Mouse (Mus musculus) R1 (cell line): ENCODE measurements around the gene Chfr.

ENCODE experiments used
- DNase-seq: peaks from one replicate; pipeline ENCODE4 v3.0.0-alpha.2; 2018; ENCODE audit warnings: low read depth, low spot score

Chfr gene

DNA sequence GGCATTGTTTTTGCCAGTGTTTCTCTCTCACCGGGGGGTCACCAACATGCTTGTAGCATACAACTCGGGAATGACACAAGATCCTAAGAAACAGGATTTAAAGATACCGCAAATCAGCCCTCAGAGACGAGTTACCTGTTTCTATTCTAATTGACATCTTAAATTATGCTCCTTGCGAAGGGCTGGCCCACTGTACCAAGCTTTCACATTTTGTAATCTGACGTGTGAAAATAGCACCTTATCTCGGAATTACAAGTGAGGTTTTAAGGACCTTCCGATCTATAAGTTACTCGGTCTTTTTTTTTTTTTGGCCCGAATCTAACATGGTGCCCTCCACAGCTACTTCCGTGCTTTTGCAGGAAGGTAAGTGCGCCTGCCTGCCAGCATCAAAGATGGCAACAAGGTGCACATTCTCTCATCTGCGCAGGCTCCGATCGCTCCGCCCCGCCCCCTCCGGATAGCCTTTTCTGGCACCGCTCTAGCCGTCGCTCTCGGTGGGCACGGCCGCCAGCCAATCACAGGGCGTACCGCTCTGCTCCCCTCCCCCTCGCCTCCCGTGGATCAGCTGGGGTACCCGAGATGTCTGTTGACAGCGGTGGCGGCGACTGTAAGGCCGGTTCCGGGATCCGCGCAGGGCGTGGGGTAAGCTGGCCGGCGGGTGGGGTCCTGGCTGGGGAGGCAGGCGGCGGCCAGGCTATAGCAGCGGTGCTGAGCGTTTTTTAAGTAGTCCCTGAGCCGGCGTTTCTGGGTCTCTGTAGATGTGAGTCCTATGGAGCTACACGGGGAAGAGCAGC is at the start of gene Chfr:
TSS of gene Chfr (plus strand) at position 550 of the 794 bp plus-strand sequence.
- DNase-seq, result peak; percentile 98

DNA sequence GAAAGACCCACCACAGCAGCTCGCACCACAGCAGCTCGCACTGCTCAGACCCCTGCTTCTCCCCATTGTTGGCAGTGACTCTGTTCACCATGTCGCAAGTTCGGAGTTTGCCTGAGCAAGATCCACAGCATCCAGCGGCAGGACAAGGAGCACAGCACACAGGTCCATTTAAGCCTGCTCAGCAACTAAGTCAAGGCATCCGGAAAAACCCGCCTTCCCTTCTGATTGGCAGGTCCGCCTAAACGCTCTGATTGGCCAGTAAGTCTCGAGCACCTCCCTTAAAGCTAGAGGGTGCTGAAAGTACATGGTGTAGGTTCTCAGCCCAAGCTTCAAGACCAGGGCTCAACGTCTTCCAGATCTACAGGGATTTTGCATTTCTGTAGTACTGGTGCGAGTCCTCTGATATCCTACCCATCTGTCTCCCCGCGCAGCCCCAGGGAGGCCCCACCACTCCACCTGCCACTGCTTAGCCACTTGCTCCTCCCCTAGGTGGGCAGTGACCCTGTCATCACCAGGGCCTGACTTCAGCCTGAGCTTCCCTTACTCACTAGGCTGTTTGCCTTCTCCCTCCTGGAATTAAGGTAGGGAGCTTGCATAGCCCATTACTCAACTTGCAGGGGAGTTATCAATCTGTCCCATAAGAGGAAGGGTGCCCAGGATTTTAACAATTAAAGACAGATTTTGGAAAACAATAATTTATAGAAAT is 49.3 kb upstream of the Chfr start:
- peak; percentile 96 for DNase-seq

DNA sequence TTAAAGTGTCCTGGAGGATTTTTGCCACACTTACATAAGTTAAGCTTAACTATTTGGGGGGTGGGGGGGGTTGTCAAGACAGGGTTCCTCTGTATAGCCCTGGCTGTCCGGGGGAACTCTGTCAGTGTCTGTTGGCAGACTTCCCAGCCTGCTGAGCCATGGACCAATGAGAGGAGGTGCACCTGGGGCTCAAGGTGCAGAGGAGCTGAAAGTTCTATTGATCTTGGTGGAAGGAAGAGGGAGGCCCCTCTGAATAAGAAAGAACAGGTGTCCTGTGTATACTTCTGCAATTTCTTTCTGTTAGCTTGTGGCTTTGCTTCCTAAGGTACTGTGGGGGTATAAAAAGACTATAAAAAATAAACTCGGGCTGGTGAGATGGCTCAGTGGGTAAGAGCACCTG is 44.1 kb upstream of the Chfr start:
- DNase-seq, result no peak

DNA sequence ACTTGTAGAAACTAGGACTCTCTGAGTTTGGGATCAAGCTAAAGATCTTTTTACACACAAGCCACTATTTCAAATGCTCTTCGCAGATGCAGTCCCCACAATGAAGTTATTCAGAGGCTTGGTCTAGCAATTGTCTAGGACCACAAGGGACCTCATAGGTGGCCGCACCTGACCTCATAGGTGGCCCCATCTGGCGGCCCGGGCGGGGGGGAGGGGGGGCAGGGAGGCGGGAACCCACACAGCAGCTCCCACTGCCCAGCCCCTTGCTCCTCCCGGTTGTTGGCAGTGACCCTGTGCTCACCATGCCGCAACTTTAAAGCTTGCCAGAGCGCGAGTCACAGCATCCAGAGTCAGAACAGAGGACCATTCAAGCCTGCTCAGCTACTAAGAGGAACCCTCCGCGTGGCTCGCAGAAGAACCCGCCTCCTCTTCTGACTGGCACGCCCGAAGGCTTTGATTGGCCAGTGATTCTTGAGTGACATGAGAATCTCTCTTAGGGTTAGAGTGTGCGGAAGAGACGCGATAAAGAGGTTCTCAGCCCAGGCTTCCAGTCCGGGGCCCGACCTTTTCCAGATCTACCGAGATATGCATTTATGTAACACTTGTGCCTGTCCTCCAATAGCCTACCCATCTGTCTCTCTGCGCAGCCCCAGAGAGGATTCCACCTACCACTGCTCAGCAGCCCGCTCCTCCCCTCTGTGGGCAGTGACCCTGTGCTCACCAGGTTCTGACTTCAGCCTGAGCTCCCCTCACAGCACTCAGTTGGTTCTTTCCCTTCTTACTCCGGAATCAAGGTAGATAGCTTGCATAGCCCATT is 41.4 kb upstream of the Chfr start, which contains the start of gene Gm35315:
TSS of gene Gm35315 (minus strand) at position 391 of the 817 bp plus-strand sequence.
- peak; percentile 96 for DNase-seq

DNA sequence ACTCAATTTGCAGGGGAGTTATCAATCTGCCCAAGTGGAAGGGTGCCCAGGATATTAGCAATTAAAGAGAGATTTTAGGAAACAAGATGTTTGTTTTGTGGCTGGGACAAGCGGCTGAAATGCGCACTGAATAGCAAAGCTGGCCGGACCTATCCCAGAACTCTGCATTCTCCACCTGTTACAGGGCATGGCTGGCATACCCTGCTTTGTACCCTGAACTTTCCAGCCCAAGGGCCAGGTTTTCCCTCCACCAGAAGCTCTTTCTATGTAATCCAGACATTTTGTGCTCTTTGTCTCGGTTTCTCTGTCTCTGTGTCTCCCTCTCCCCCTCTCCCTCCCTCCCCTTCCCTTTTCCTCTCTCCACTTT is 40.8 kb upstream of the Chfr start:
- DNase-seq, result no peak

DNA sequence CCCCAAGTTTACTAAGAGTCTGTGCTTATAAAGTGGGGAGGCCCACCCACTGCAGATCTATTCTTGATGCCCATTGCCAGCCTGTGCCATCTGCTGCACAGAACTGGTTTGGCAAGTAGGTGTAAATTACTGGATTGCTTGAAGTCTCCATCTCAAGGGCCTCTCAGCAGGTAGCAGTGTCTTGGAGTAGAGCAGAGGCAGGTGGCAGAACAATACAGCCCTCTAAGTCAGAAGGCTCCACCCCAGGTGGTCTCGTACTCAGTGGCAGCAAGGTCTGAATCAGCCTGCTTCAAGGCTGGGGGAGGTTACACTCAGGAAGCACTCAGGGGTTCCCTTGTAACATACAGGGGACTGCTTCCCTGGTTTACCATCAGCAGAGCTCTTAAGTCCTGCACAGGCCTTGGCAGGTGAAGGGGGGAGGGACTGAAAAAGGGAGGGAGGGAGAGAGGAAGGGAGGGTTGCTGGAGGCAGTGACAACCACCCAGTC is 36.6 kb upstream of the Chfr start:
- peak; percentile 94 for DNase-seq

DNA sequence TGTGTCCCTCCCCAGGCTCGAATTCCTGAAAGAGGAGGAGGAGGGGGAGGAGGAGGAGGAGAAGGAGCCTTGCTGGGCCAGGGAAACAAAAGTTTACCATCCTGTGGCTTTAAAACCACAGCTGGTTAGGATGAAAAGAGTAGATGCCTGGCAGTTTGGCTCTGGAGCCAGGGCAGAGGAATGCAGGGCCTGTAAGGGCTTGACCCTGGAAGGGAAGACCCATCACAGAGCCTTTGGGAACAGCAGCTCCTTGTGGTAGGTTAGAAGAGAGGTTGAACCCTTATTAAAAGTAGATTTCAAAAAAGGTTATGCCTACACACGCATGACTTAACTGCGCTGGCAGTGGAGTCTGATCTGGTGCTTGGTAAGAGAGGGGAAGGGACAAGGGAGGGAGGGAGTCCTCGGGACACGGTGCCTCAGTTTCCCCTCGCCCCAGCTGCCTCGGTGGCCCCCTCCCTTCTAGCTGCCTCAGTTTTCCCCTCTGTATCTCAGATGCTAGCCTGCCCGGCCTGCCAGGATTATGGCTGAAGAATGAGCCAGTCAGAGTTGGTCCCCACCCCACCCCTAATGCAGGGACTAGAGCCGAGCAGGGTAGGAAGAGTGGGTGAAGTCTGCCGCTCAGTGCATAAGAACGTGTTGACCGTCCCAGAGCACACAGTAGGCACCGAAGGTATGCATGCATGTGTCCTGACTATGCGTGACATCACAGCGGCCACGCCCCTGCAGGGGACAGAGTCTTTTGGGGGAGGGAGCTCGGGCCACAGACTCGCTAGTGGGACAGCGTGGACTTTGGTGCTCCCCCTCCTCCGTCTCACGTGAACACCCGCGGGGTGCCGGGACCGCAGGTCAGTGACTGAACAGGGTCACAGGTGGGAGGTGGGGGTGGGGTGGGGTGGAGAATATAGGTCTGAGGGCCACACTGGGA is 35.7 kb upstream of the Chfr start, which contains the start of gene Plcxd1:
TSS of gene Plcxd1 (plus strand) at position 314 of the 925 bp plus-strand sequence.
- DNase-seq, result peak; percentile 78

DNA sequence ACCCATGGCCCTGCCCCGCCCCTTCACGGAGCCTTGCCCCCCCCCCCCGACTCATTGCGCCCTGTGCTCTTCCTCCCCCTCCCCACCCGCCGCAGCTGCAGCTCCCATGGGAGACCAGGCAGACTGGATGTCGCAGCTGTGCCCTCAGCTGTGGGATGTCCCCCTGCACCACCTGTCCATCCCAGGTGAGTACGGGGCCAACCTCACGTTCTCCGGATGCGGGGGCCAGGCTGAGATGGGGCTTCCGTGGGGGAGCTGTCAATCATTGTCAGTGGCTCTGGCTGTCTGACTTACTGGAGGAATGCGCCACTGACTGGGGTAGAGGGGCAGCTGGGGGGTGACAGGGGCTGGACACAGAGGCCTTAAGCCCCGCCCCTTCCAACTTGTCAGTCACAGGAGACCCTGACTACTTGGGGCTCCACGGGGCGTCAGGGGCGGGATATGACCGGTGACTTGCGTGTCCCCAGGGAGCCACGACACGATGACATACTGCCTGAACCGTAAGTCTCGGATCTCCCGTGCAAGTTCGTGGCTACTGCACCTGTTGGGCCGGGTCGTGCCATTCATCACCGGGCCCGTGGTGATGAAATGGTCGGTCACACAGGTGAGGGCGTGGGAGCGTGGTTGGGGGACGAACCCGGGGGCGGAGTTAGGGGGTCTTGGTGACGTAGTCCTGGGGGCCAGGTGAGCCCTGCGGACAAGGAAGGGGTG is 34.6 kb upstream of the Chfr start:
- DNase-seq, result peak; percentile 39

DNA sequence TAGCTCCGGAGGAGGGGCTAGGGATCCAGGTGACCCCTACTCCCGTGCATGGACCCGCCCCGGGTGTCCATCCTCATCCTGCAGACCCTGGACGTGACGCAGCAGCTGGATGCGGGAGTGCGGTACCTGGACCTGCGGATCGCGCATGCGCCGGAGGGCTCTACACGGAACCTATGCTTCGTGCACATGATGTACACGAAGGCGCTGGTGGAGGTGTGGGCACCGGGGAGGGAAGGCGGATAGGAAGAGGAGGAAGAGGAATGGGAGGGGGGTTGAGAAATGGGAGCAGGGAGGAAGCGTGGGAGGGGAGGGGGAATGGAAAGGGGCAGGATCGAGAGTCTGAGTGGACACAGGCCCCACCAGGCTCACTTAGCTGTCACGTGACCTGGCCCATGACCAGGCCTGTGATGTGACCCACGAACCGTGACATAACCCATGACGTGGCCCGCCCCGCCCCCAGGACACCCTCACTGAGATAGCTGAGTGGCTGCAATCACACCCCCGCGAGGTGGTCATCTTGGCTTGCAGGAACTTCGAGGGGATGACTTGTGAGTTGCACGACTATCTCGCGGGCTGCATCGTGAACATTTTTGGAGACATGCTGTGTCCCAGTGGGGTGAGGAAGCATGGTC is 33.8 kb upstream of the Chfr start:
- DNase-seq, result peak; percentile 49

DNA sequence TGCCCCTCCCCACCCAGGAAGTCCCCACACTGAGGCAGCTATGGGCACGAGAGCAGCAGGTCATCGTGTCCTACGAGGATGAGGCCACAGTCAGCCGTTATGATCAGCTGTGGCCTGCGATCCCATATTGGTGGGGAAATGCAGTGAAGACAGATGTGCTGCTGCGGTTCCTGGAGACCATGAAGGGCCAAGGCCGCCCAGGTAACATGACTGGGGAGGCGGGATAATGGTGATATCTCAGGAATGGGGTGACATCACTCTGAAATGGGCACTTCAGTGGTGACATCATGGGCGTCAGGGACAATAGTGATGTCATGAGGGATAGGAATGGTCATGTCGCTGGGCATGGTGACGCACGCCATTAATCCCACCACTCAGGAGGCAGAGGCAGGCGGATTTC is 33.2 kb upstream of the Chfr start:
- DNase-seq, result peak; percentile 14

DNA sequence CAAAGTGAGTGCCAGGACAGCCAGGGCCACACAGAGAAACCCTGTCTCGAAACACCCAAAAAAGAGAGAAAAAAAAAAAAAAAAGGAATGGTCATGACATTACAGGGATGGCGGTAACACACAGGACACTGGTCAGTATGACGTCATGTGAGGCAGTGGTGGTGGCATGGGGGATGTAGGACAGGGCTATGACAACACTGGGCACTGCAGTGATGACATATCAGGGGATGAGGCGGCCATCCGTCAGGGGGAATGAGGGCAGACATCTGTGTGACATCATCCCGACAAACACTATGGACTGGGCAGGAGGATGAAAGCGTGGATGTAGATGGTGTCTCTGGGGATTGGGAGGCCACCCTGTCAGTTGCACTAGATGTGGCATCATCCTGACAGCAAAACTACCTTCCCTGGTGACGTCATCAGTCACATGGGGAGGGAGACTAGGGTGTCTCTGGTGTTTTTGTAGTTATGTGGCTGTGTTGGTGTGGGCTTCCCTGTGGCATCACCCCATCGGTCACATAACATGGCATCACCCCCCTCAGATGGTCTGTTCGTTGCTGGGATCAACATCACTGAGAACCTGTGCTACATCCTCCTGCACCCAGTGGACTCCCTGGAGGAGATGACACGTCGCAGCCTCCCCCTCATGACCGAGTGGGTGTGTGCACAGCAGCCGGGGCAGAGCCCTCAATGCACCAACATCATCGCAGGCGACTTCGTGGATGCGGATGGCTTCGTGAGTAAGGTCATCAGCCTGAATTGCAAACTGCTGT is 32.6 kb upstream of the Chfr start:
- DNase-seq, result peak; percentile 31

DNA sequence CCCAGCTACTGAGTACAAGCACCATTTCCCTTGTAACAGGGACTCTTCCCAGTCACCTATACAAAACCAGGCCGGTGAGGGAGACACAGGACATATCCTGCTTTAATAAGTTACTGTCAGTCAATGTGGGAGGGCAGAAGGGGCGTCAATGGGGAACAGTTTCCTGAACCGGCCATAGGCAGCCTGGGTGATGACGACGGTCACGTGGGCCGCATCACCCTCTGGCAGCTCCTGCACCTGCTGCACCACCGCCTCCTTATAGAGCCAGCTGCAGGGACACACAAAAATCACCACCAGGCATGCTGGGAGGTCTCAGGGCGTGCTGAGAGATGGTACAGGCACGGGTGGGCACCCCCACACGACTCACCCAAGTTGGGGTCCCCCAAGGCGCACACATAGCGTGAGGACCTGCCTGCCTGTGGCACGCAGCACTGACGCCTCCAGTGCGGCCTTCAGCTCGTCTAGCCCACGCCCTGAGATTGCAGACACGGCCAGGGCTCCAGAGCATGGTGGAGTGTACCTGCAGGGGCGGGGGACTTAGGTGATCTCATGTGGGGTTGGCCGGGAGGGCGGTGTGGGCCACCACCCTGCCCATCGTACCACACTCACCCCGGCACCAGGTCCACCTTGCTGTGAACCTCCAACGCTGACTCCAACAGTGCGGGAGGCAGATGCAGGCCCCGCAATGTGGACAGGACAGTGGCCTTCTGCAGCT is 31.6 kb upstream of the Chfr start:
- peak; percentile 59 for DNase-seq

DNA sequence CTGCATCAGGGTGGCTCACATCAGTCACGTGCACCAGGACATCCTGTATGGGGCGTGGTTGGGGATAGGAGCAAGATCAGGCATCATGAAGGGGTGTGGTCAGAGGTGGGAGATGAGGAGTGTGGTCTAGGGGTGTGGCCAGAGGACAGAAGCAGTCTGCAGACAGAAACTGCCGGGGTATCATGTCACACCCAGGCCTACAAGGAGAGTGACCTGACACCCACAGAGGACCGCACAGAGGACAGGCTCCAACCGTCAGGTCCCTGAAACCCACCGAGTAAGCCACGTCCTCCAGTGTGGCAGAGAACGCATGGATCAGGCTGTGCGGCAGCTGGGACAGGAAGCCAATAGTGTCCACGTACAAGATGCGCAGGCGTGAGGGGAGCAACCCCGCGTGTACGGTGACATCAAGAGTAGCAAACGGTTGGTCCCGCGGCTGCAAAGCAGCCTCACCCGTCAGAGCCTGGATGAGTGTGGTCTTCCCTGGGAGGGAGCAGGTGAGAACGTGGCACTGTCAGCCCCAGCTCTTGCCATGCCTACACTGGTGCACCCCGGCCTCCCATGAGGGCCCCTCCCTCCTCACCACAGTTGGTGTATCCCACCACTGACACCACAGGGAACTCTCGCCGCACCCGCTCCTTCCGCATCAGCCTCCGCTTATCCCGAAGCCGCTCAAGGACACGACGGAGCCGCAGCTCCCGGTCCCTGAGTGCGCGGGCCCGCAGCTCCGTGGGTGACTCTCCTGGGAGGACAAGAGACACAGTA is 30.8 kb upstream of the Chfr start:
- peak; percentile 88 for DNase-seq

DNA sequence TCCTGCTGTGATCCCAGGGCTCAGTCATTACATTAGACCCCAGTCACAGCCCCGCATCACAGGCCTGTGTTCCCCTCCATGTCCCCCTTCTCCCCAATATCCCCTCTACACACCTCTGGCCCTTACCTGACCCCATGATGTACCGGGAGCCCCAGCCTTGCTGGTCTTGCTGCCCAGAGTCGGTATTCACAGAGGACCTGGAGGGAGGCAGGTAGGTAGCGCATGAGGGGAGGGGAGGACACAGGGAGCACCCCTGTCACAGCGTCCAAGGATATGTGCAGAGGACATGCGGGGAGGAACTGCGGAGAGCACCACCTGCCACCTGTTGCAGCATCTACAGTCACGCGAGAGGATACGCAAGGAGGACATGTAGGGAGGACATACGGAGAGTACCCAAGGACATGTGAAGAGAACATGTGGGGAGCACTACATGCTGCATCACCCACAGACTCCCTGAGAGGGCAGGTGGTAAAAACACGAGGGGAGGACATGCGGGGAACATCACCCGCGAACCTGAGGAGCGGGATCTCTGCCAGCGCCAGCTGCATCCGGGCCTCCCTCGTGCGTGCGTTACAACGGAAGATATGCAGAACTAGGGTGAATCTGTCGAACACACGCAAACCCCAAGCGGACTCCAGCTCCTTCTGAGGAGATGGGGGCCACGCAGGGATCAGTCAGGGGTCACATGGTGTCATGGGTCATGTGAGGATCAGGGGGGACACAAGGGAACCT is 29.3 kb upstream of the Chfr start:
- no peak for DNase-seq

DNA sequence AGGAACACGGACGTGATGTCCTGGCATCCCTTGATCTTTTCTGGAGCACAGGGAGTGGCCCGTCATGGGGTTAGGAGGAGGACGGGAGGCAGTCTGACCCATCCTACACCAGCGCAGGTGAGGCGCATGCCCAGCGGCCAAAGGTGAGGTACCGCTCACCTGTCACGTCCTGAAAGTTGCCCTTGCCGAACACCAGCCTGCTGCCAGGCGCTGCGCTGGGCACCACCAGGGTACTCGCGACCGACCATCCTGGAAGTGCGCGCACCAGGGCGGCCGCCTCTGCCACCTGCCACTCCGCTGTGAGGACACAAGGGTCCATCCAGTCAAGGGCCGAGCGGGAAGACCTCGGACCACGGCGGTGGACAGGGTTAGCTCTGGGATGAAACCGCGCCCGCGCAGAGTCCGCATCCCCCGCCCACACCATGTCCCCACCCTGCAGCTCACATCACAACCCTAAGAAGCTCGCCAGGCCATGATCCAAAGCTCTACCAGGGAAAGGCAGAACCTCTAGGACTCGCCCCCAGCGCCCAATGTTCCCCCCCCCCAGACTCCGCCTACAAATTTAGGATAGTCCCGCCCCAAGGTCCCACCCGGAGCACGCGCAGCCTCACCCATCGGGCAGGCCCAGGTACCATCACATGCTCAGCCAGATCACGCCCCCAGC is 28.6 kb upstream of the Chfr start:
- DNase-seq, result no peak

DNA sequence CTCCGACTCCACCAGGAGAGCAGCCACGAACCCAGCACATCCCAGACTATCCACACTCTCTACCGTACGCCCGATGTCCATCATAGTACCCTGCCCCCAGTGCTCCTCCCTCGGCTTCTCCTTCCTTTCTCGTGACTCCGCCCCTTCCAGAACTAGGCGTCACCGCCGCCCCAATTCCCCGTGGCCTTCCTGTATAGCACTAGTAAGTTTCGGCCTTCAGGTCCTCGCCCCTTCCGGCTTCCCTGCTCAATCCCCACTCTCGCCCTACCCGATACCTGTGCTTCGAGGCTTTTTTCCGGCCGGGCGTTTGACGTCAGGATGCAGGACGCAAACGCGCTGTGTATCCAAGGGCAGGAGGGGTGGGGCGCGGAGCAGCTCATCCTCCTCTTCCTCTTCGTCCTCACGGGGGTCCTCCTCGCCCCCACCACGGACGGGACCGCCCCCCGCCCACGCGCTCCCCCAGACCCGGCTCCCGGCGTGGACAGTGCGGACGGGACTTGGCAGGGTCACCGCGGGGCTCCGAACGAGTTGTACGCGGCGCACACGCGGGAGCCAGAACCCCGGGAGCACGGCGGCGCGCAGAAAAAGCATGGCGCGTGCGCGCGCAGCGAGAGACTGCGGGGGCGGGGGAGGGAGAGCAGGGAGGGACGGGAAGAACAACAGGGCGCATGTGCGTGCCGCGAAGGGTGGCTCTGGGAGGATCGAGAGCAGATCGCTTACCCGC is 27.9 kb upstream of the Chfr start, which contains the start of gene Gtpbp6:
TSS of gene Gtpbp6 (minus strand) at position 617 of the 724 bp plus-strand sequence.
- DNase-seq, result peak; percentile 99
